Comparison of ENCODE assay signal across 8 mouse cellular contexts in the genomic region with DNA sequence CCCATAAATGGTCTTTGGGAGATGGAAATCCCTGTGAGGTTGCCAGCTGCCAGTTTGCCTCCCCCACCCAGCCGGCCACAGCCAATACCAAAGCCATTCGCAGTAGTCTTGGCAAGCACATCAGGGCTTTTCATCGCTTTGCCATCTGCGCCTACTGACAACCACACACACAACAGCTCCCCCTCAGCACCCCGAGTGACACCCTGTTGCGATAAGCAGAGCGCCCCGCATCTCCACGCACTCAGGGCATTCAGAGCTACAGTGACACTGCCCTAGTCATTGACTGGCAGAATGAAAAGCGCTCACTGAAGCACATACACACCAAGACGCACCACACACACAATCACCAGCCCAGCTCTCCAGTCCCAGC. TPM values are rescaled to one million over a fixed set of nuclear protein-coding genes. Genes with fewer than 3 reads are reported as not detected.
DNase-seq lines count a peak whose midpoint lies in the region; ATAC-seq and TF ChIP-seq lines count a peak whose summit lies in the region.

No protein-coding gene starts in this region.

- peak overlapping the region; percentile 80 for H3K4me2 ChIP-seq in embryonic facial prominence, embryonic 15.5 days (replicated peaks)
- H3K4me2 ChIP-seq in intestine, embryonic 15.5 days (replicated peaks): peak overlapping the region; percentile 87
- H3K4me2 ChIP-seq in liver, embryonic 12.5 days: peak overlapping the region; percentile 76

- H3K9me3 ChIP-seq in embryonic facial prominence, embryonic 15.5 days (replicated peaks): no peaks in the 10 kb centered on the region
- H3K9me3 ChIP-seq in intestine, embryonic 15.5 days: no peaks in the 10 kb centered on the region
- no peaks in the 10 kb centered on the region for H3K9me3 ChIP-seq in liver, embryonic 12.5 days (replicated peaks)

- peaks cover 26% of the 10 kb centered on the region for H3K4me1 ChIP-seq in thymus, adult 2 months (replicated peaks; ENCODE audit: control insufficient read depth, insufficient read depth, low read length)
- H3K4me1 ChIP-seq in embryonic facial prominence, embryonic 15.5 days: peaks cover 43% of the 10 kb centered on the region
- peaks cover 8% of the 10 kb centered on the region for H3K4me1 ChIP-seq in intestine, embryonic 15.5 days (replicated peaks)
- peaks cover 64% of the 10 kb centered on the region for H3K4me1 ChIP-seq in liver, embryonic 12.5 days

- DNase-seq in thymus, adult 2 months: no peak
- DNase-seq in thymus, postnatal 4 days: no peak
- DNase-seq in right cerebral cortex, postnatal 25 days: peak; percentile 69
- no peak for DNase-seq in adrenal gland, adult 18-20 months (ENCODE audit: low spot score in 2 of 2)
- DNase-seq in adrenal gland, adult 8-10 months: no peak

- ATAC-seq in embryonic facial prominence, embryonic 15.5 days (ENCODE audit: insufficient number of reproducible peaks, low FRiP score, low TSS enrichment, low read depth): no peak
- ATAC-seq in intestine, embryonic 15.5 days: peak; percentile 5; the same call in 1 of the 2 replicates
- ATAC-seq in liver, embryonic 12.5 days: no peak

- H3K4me3 ChIP-seq in thymus, adult 2 months (ENCODE audit: control insufficient read depth, insufficient read depth, low read length): peak overlapping the region; percentile 60
- H3K4me3 ChIP-seq in embryonic facial prominence, embryonic 15.5 days (replicated peaks): peak overlapping the region; percentile 46
- peak overlapping the region; percentile 39 for H3K4me3 ChIP-seq in intestine, embryonic 15.5 days (replicated peaks)
- H3K4me3 ChIP-seq in liver, embryonic 12.5 days: peak overlapping the region; percentile 54

- H3K9ac ChIP-seq in embryonic facial prominence, embryonic 15.5 days: 0 out of 2 replicates have a peak overlapping the region, but pooled peaks have one; percentile 18
- no peak overlapping the region for H3K9ac ChIP-seq in intestine, embryonic 15.5 days
- H3K9ac ChIP-seq in liver, embryonic 12.5 days: no peak overlapping the region

- H3K27ac ChIP-seq in thymus, adult 2 months (ENCODE audit: control insufficient read depth, insufficient read depth, low read length): no peak overlapping the region
- H3K27ac ChIP-seq in embryonic facial prominence, embryonic 15.5 days (replicated peaks): no peak overlapping the region
- H3K27ac ChIP-seq in intestine, embryonic 15.5 days: no peak overlapping the region
- H3K27ac ChIP-seq in liver, embryonic 12.5 days: no peak overlapping the region

- 43% methylated on average over 11 of the region's 11 CpGs for WGBS in thymus, adult 2 months
- WGBS in embryonic facial prominence, embryonic 15.5 days: 22% methylated on average over 11 of the region's 11 CpGs
- WGBS in intestine, embryonic 15.5 days: 27% methylated on average over 11 of the region's 11 CpGs
- WGBS in liver, embryonic 12.5 days (ENCODE audit: insufficient replicate concordance): 35% methylated on average over 11 of the region's 11 CpGs

- no peak for TF ChIP-seq POLR2A in thymus, adult 2 months (IDR thresholded peaks at IDR 0.05; ENCODE audit: control insufficient read depth, extremely low read depth, insufficient read depth, low read length, poor library complexity)

- H3K27me3 ChIP-seq in thymus, adult 2 months (ENCODE audit: control insufficient read depth, insufficient read depth, low read length): no peaks in the 10 kb centered on the region
- H3K27me3 ChIP-seq in embryonic facial prominence, embryonic 15.5 days: peaks cover 35% of the 10 kb centered on the region
- H3K27me3 ChIP-seq in intestine, embryonic 15.5 days (replicated peaks): peaks cover 27% of the 10 kb centered on the region
- H3K27me3 ChIP-seq in liver, embryonic 12.5 days (replicated peaks): peaks cover 73% of the 10 kb centered on the region

- peaks cover 7% of the 10 kb centered on the region for H3K36me3 ChIP-seq in thymus, adult 2 months (ENCODE audit: control insufficient read depth, insufficient read depth, low read length)
- H3K36me3 ChIP-seq in embryonic facial prominence, embryonic 15.5 days: peaks cover 6% of the 10 kb centered on the region
- peaks cover 6% of the 10 kb centered on the region for H3K36me3 ChIP-seq in intestine, embryonic 15.5 days
- peaks cover 21% of the 10 kb centered on the region for H3K36me3 ChIP-seq in liver, embryonic 12.5 days

- no peak for TF ChIP-seq CTCF in thymus, adult 2 months (IDR thresholded peaks at IDR 0.05; ENCODE audit: borderline replicate concordance, control insufficient read depth, extremely low read depth, insufficient read depth, low read length, poor library complexity)

RNA-seq across cellular contexts. Expression of gene Ifitm10, which starts 2.2 kb away (rescaled TPM):
- polyA plus RNA-seq in thymus, adult 2 months (2012; rRNA removed): 10.8 and 14.8 TPM in 2 replicates
- 7.5 and 7.8 TPM in 2 replicates for polyA plus RNA-seq in embryonic facial prominence, embryonic 15.5 days (2015; fragmentation: Nextera tagmentation; extraction: Ambion mirVana)
- 1.9 and 2.0 TPM in 2 replicates for polyA plus RNA-seq in intestine, embryonic 15.5 days (2015; fragmentation: Nextera tagmentation; extraction: Ambion mirVana)
- polyA plus RNA-seq in liver, embryonic 12.5 days (2016; fragmentation: Nextera tagmentation; extraction: Ambion mirVana): 1.5 and 2.5 TPM in 2 replicates
- total RNA-seq in adrenal gland, adult 18-20 months (2021): 1 to 10 TPM; 2.1 to 3.1 TPM
- total RNA-seq in adrenal gland, adult 8-10 months (2022): 1 to 10 TPM; 2.7 to 7.8 (median 5.3) TPM

RNA-seq across cellular contexts. Expression of gene Gm49369, which starts 11.1 kb away (rescaled TPM):
- 0.23 and 0.31 TPM in 2 replicates for polyA plus RNA-seq in thymus, adult 2 months (2012; rRNA removed)
- polyA plus RNA-seq in embryonic facial prominence, embryonic 15.5 days (2015; fragmentation: Nextera tagmentation; extraction: Ambion mirVana): not detected in 2 replicates
- polyA plus RNA-seq in intestine, embryonic 15.5 days (2015; fragmentation: Nextera tagmentation; extraction: Ambion mirVana): 1.2 and 1.9 TPM in 2 replicates
- 1.4 TPM in 1 of 2 replicates, not detected in the other for polyA plus RNA-seq in liver, embryonic 12.5 days (2016; fragmentation: Nextera tagmentation; extraction: Ambion mirVana)
- 1 to 10 TPM; 3.1 to 9.4 TPM for total RNA-seq in adrenal gland, adult 18-20 months (2021)
- 10 to 100 TPM in 3 of 4 experiments, 1 to 10 TPM in 1; 9.0 to 16.1 (median 11.0) TPM for total RNA-seq in adrenal gland, adult 8-10 months (2022)

RNA-seq across cellular contexts. Expression of gene Ctsd, which starts 16.5 kb away (rescaled TPM):
- polyA plus RNA-seq in thymus, adult 2 months (2012; rRNA removed): 762 and 992 TPM in 2 replicates
- polyA plus RNA-seq in embryonic facial prominence, embryonic 15.5 days (2015; fragmentation: Nextera tagmentation; extraction: Ambion mirVana): 374 and 387 TPM in 2 replicates
- polyA plus RNA-seq in intestine, embryonic 15.5 days (2015; fragmentation: Nextera tagmentation; extraction: Ambion mirVana): 282 and 329 TPM in 2 replicates
- polyA plus RNA-seq in liver, embryonic 12.5 days (2016; fragmentation: Nextera tagmentation; extraction: Ambion mirVana): 289 and 295 TPM in 2 replicates
- total RNA-seq in adrenal gland, adult 18-20 months (2021): 1,000 to 10,000 TPM; 1,152 to 1,350 TPM
- total RNA-seq in adrenal gland, adult 8-10 months (2022): 1,000 to 10,000 TPM in 2 of 4 experiments, 100 to 1,000 TPM in 2; 808 to 1,559 (median 1,212) TPM
